Mouse (Mus musculus) ES-CJ7 (cell line): Measurements from ENCODE around the gene Cflar.
"Not testable (repeated sequence)": the region's sequence is repeated elsewhere in the genome, so short reads cannot be mapped to it uniquely, and the experiment has no call there.

Source experiments
- DNase-seq: peaks from one replicate; pipeline ENCODE4 v3.0.0; 2011; ENCODE audit warnings: low read depth, low spot score

The Cflar gene

GRCm38 (mm10) chr1:58773905-58774304 is 62.6 kb downstream of the Cflar start:
- DNase-seq: no peak

DNA sequence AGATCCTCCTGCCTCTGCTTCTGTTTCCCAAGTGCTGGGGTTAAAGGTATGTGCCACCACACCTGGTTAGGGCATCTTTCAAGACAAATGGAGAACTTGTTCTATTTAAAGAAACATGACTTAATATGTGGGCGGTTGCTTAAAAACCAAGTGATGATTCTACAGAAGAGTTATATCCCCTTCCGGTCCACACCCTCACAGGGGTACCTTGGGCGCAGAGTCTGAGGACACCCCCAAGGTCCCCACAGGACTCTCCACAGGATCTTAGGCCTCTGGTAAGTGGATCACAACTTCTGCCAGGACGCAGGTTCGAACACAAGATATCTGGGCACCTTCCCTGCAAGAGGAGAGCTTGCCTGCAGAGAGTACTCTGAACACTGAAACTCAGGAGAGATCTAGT is 64.1 kb downstream of the Cflar start:
- no peak for DNase-seq

- no peak for DNase-seq
These were observed 66.3 kb downstream of the Cflar start for GRCm38 (mm10) chr1:58777583-58777982.

- no peak for DNase-seq
These were observed 66.9 kb downstream of the Cflar start for GRCm38 (mm10) chr1:58778226-58778625.

- no peak for DNase-seq
These were observed 75.0 kb downstream of the Cflar start for GRCm38 (mm10) chr1:58786276-58786675.

GRCm38 (mm10) chr1:58788410-58788809 is 77.1 kb downstream of the Cflar start:
- DNase-seq: no peak

DNA sequence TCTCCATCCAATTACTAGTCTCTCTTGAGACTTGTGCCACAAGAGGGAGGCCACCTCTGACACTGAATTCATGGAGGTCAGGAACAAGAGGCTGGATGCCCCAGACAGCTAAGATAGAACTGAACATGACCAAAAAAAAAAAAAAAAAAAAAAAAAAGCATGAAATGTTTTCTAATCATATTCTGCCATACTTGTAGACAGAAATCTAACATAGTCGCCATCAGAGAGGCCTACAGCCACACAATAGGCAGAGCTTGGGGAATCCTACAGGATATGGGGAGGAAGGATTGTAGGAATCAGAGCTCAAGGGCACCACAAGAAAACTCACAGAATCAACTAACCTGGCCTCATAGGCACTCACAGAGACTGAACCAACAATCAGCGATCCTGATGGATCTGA is 83.4 kb downstream of the Cflar start:
- no peak for DNase-seq

DNA sequence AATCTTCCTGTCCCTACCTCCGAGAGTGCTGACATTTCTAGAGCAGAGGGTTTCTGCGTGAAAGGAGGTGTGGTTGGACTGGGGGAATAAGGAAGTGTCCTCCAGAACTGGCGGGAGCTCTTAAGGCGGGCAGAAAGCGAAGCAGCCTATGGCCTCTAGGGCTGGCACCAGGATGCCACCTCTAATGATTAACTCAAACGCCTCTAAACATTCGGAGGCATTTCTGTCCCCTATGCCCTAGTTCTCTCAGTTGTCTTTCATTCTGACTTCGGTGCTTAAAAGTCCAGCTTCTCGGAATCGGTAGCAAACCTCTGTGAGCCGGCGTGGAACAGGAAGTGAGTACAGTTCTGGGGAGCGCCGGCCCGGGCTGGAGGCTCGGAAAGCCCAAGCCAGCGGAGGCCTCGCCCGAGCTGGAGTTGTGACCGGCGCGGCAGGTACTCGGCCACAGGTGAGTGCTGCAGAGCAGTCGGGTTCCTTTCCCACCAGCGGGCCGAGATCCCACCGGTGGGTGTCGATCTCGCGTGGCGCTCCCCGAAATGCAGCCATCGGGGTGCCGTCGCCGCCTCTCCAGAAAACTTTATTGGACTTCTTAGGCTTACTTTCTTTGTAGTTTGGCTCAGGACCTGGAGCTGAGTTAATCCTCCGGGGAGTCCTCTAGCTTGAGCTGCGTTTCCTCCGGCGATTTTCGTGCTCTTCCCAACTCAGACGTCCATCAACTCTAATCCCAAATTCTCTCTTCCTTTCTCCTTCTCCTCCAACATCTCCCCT is 84.2 kb downstream of the Cflar start, which contains the start of gene Casp8:
Gene Casp8 (plus strand): TSS at position 84 of the 768 bp plus-strand sequence.
- peak; percentile 64 for DNase-seq

DNA sequence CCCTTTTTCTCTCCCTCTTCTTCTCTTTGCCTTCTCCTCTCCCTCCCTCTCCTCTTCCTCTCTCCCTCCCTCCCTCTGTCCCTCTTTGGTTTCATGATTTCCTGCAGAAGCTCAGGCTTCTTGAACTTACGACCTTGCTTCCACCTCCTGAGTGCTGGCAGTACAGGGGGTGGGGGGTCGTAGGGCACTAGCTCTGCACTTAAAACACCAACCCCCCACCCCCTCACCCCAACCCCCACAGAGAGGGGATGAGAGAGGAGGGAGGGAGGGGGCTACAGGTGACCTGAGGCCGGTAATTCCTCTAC is 84.7 kb downstream of the Cflar start:
- peak; percentile 29 for DNase-seq

GRCm38 (mm10) chr1:58796853-58797252 is 85.5 kb downstream of the Cflar start:
- DNase-seq: no peak

DNA sequence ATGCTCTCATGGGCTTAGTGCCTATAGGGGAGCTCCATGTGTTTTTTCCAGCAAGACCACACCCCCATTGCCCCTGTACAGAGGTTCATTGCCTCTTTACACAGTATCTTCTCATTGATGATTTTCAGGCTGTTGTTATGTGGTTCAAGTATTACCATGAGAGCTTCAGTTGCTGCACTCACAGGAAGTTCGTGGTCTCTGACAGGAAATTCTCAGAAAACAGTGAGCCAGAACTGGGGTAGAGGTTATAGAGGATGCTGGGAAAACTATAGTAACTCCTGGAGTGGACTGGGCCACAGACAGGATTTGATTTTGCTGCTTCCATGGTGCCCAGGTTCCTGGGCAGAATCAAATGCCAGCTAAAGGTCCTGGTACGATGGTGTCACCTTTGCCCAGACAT is 86.1 kb downstream of the Cflar start:
- no peak for DNase-seq

DNA sequence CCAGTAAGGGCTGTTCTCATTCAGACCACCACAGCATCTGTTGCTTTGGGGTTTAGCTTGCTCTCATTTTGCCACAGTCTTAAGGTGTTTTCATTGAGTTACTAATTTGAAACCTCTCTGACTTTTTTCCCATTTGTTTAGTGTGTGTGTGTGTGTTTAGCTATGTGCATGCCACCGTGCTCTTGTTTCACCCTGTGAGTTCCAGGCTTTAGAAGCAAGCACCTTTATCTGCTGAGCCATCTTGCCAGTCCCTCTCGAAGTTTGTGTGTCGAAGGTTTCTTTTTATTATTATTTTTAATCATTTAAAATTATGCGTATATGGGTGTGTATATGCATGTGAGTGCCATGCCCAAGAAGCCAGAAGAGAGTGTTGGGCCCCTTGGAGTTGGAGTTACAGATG is 87.6 kb downstream of the Cflar start:
- no peak for DNase-seq

DNA sequence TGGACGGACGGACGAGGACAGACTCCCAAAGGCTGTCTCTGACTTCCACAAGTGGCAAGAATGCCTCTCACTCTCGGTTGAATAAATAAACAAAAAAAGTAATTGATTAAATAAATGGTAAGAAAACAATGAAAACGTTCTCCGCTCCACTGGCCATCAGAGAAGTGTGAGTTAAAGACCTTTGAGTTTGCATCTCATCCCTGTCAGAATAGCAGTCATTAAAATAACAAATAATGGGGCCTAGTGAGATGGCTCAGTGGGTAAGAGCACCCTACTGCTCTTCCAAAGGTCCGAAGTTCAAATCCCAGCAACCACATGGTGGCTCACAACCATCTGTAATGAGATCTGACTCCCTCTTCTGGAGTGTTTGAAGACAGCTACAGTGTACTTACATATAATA is 89.3 kb downstream of the Cflar start:
- DNase-seq: not testable (repeated sequence)

DNA sequence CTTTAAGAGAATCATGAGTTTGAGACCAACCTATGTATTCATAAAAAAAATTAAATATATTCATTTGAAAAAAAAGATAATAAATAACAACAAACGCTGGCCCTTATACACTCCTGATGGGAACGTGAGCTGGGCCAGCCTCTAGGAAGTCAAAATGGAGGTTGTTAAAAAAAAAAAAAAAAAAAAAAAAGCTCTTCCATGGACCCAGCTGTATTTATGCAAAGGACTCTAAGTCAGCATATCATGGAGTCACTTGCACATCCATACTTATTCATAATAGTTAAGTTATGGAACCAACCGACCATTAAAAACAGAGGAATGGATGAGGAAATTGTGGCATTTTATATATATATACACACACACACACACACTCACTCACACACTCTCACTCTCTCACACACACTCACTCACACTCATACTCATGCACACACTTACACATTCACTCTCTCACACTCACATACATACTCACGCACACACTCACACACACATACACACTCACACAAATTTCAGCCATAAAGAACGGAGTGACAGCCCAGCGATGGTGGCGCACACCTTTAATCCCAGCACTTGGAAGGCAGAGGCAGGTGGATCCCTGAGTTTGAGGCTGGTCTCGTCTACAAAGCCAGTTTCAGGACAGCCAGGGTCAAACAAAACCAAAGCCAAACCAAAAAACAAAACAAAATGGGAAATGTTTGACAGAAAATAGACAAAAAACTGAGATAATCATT is 90.4 kb downstream of the Cflar start:
- DNase-seq: no peak

DNA sequence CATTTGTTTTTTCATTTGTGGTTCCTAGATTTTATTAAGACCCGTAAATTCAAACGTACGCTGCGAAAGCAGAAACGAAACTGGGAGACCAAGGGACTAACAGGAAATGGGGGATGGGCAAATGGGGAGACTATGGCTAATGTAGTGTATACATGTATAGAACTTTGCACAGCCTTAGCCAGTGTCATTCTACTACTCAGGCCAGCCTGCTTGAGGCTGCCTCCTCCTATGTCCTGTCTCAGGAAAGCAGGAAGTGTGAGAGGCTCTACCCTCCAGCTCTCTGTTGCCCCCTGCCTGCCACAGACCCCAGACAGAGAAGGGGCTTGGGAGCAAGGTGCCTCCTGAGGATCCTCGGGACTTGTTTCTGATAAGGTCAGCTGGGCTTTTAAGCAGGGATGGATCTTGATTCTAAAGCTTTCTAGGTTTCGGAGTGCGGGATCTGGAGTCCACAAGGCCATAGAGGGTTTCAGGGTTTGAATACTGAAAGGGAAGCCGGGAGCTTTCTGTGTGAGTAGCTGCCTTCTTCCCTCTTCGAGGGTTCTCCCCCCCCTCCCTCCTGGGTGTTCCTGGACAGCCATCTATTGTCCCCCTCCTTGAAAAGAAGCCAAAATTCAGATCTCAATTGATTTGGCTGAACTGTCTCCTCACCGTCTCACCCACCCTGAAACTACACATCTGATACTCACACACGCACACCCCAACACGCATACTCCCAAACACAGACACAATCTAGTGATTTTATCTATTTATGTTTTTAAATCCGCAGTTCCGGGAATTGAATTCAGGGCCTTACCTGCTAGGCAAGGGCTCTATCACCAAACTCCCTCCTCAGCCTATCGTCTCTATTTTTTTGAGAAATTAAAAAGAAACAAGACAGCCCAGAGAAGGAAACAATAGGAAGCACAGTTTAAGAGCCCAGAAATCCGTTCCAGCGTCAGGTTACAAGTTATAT is 91.3 kb downstream of the Cflar start:
- peak; percentile 53 for DNase-seq

GRCm38 (mm10) chr1:58803531-58803930 is 92.2 kb downstream of the Cflar start:
- DNase-seq: no peak

GRCm38 (mm10) chr1:58806651-58807050 is 95.3 kb downstream of the Cflar start:
- no peak for DNase-seq
